Mouse (Mus musculus) liver, adult 2 months (tissue): Measurements from ENCODE around the gene Gm21860. TPM values are rescaled to one million over a fixed set of nuclear protein-coding genes. Genes with fewer than 3 reads are reported as not detected.
A peak's percentile ranks its signal among the peaks of the same experiment; 100 is the strongest.
"Not testable (repeated sequence)": the region's sequence is repeated elsewhere in the genome, so short reads cannot be mapped to it uniquely, and the experiment has no call there.

ENCODE experiments used
- DNase-seq: peaks from one replicate; pipeline ENCODE4 v3.0.0-alpha.2; 2011; ENCODE audit warnings: low read depth, low spot score; ENCODE audit errors: extremely low read depth
- H3K27ac ChIP-seq: fragments of 200-500 bp; replicated peaks from 2 replicates; pipeline ENCODE4 v1.5.1; 2012; ENCODE audit warnings: low read depth, mild to moderate bottlenecking, control low read depth, inconsistent platforms, low read length; ENCODE audit not compliant: insufficient read depth
- H3K27me3 ChIP-seq: fragments of 200-500 bp; 2 replicates; pipeline ENCODE4 v1.6.1; 2012; ENCODE audit warnings: mild to moderate bottlenecking, moderate library complexity, low read length, inconsistent platforms; ENCODE audit not compliant: control insufficient read depth, insufficient read depth
- H3K36me3 ChIP-seq: fragments of 200-500 bp; 2 replicates; pipeline ENCODE4 v1.6.1; 2012; ENCODE audit warnings: low read length, inconsistent platforms; ENCODE audit not compliant: control insufficient read depth, insufficient read depth
- H3K4me1 ChIP-seq: fragments of 200-500 bp; 2 replicates; pipeline ENCODE4 v1.6.1; 2011; ENCODE audit warnings: low read length; ENCODE audit not compliant: control insufficient read depth, insufficient read depth
- H3K4me3 ChIP-seq: fragments of 200-500 bp; 2 replicates; pipeline ENCODE4 v1.5.1; 2011; ENCODE audit warnings: low read depth, mild to moderate bottlenecking, control low read depth, low read length, moderate library complexity; ENCODE audit not compliant: insufficient read depth
- H3K79me2 ChIP-seq: fragments of 200-500 bp; 2 replicates; pipeline ENCODE4 v1.6.1; 2012; ENCODE audit warnings: inconsistent platforms, mild to moderate bottlenecking, low read length, moderate library complexity; ENCODE audit not compliant: control insufficient read depth, insufficient read depth
- H3K9ac ChIP-seq: fragments of 200-500 bp; 2 replicates; pipeline ENCODE4 v1.6.1; 2012; ENCODE audit warnings: low read depth, mild to moderate bottlenecking, control low read depth, inconsistent platforms, low read length
- CTCF ChIP-seq: fragments of 200-500 bp; IDR thresholded peaks from 2 replicates; pipeline ENCODE4 v1.5.1; 2011; ENCODE audit warnings: low read depth, low read length, control low read depth
- POLR2A ChIP-seq: fragments of 200-500 bp; IDR thresholded peaks from 2 replicates; pipeline ENCODE4 v1.6.1; 2011; ENCODE audit warnings: low read length, control low read depth; ENCODE audit not compliant: insufficient read depth; ENCODE audit errors: extremely low read depth
- WGBS: fragments of 180-500 bp; shearing (Covaris S2); methylation state at CpG from one replicate; pipeline ENCODE4 v1.1.7; 2018; 5-methylcytosine and 5-hydroxymethylcytosine counted together
- polyA plus RNA-seq: library from polyadenylated mRNA; depleted of rRNA; stranded (reverse); fragments of >200 nt; gene quantifications from 2 replicates; pipeline ENCODE4 v1.2.3, GENCODE M21; 2012
- total RNA-seq: library from RNA; depleted of rRNA; stranded (reverse); fragments of >200 nt; gene quantifications from 2 replicates; pipeline ENCODE4 v1.2.3, GENCODE M21; 2014

Gene Gm21860
- total and polyA plus RNA-seq, 2 experiments: not detected

DNA sequence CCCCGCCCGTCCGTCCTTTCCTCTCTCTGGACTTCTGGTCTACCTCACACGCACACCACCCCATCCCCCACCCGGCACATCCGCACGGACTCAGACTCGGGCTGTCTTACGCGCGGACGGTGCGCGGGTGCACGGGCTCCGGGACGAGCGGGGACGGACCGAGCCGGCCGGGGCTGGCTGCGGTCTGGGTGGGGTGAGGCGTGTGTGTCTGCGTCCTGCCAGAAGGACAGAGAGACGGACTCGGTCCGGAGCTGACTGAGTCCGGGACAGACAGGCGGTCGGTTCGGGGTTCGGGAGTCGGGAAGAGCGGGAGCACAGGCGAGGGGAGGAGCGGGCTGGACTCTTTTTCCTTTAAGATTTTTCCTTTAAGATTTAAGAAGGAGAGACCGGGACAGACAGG lies 13.6 kb downstream of the Gm21860 start:
- not testable (repeated sequence) for DNase-seq, H3K27ac ChIP-seq, H3K27me3 ChIP-seq, H3K9ac ChIP-seq, H3K4me3 ChIP-seq, H3K79me2 ChIP-seq, H3K4me1 ChIP-seq
- 76% methylated on average over 38 of the region's 38 CpGs for WGBS
- H3K36me3 ChIP-seq: peaks cover 16% of the 10 kb centered on the region

DNA sequence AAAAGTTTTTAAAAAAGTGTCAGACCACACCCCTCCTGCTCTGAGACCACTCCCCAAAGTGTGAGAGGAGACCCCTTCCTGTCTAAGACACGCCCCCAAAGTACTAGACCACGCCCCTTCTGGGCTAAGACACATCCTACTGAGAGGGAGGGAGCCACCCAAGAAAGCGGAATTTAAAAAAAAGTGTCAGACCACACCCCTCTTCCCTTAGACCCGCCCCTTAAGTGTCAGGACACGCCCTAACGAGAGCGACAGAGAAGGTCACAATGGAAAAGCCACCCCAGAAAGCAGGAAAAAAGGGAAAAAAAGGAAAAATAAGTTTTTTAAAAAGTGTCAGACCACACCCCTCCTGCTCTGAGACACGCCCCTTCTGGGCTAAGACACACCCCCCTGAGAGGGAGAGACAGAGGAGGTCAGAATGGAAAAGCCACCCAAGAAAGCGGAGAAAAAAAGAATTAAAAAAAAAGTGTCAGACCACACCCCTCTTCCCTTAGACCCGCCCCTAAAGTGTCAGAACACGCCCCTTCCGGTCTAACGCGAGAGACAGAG lies 14.5 kb downstream of the Gm21860 start:
- 47% methylated on average over 14 of the region's 14 CpGs for WGBS
- Histone ChIP-seq H3K4me1 (no peaks in the 10 kb centered on the region), H3K4me3 (no peak overlapping the region), H3K79me2 (no peaks in the 10 kb centered on the region), H3K27ac (no peak overlapping the region), H3K9ac (no peak overlapping the region), H3K36me3 (peaks cover 16% of the 10 kb centered on the region), H3K27me3 (0 out of 2 replicates have a peak, but pooled peaks cover 2% of the 10 kb centered on the region)
- peak; percentile 26 for DNase-seq
- no peak for TF ChIP-seq POLR2A
- TF ChIP-seq CTCF: no peak

DNA sequence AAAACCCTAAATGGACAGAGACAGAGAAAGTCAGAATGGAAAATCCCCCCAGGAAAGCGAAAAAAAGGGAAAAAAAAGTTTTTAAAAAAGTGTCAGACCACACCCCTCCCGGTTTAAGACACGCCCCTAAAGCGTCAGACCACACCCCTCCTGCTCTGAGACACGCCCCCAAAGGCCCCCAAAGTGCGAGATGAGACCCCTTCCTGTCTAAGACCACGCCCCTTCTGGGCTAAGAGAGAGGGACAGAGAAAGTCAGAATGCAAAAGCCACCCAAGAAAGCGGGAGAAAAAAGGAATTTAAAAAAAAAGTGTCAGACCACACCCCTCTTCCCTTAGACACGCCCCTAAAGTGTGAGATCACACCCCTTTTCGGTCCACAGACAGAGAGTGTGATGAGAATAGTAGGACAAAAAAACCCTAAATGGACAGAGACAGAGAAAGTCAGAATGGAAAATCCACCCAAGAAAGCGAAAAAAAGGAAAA lies 15.0 kb downstream of the Gm21860 start:
- 41% methylated on average over 11 of the region's 11 CpGs for WGBS
- peak; percentile 24 for DNase-seq
- not testable (repeated sequence) for H3K79me2 ChIP-seq

DNA sequence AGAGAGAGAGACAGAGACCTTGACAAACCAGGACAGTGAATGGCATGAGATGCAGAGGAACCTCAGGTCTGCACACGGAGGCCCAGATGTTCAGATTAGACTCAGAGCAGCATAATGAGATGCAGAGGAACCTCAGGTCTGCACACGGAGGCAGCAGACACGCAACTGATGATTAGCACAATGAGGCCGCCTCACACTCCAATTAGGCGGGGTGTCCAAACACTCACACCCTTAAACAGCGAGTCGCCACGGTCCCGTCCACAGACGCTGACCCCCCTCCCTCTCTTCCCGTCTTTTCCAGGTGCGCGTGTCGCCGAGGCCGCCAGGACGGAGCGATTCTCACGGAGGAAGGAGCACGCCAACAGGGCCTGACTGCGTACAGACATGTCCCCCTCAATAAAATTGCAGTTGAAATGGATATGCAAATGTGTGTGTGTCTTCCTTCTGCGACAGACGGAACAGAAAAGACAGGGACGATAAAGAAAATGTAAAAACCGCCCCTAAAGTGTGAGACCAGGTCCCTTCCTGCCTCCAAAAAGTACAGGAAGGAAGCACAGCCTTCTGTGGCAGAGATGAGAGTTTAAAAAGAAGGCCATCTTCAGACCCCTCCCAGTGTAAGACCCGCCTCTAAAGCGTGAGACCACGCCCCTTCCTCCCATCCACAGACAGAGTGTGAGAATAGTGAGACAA lies 15.6 kb downstream of the Gm21860 start:
- H3K27me3 ChIP-seq, H3K4me3 ChIP-seq, H3K27ac ChIP-seq, H3K9ac ChIP-seq, H3K79me2 ChIP-seq, H3K4me1 ChIP-seq: not testable (repeated sequence)
- DNase-seq: peak; percentile 24
- H3K36me3 ChIP-seq: peaks cover 14% of the 10 kb centered on the region
- 70% methylated on average over 28 of the region's 28 CpGs for WGBS

More for the DNA sequence above, 15.0 kb downstream of the Gm21860 start:
- H3K4me1 ChIP-seq, H3K27me3 ChIP-seq, H3K27ac ChIP-seq, H3K4me3 ChIP-seq, H3K9ac ChIP-seq: not testable (repeated sequence)
- H3K36me3 ChIP-seq: peaks cover 16% of the 10 kb centered on the region

DNA sequence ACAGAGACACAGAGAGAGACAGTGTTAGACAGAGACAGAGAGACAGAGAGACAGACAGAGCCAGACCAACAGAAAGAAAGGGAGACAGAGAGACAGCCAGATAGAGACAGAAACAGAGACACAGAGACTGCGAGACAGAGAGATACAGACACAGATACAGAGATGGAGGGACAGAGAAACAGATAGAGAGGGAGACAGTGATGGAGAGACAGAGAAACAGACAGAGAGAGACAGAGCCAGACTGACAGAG lies 16.3 kb downstream of the Gm21860 start:
- no peaks in the 10 kb centered on the region for H3K27me3 ChIP-seq
- no peak overlapping the region for H3K4me3 ChIP-seq
- no peak for DNase-seq
- H3K9ac ChIP-seq: no peak overlapping the region
- no peaks in the 10 kb centered on the region for H3K79me2 ChIP-seq
- no CpG with 5 or more reads among the region's 1 CpGs for WGBS
- no peaks in the 10 kb centered on the region for H3K4me1 ChIP-seq
- no peak overlapping the region for H3K27ac ChIP-seq
- peaks cover 14% of the 10 kb centered on the region for H3K36me3 ChIP-seq
- no peak for TF ChIP-seq CTCF
- no peak for TF ChIP-seq POLR2A

DNA sequence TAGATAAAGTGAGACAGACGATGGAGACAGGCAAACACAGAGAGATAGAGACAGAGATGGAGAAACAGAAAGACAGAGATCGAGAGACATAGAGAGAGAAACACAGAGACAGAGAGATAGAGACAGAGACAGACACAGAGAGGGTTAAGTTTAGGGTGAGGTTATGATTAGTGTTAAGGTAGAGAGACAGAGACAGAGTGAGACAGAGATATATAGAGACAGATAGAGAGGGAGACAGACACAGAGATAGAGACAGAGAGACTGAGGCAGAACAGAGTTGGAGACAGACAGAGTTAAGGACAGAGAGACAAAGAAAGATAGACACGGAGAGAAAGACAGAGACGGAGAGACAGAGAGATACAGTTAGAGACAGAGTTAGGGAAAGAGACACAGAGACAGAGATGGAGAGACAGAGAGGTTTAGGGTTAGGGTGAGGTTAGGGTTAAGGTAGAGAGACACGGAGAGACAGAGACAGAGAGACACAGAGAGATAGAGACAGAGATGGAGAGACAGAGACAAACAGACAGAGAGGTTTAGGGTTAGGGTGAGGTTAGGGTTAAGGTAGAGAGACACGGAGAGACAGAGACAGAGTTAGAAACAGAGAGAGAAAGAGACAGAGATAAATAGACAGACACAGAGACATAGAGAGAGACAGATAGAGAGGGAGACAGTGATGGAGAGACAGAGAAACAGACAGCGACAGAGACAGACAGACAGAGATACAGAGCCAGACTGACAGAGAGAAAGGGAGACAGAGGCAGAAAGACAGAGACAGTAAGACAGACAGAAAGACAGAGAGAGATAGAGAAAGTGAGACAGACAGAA lies 16.8 kb downstream of the Gm21860 start:
- Histone ChIP-seq H3K4me1 (no peaks in the 10 kb centered on the region), H3K36me3 (peaks cover 14% of the 10 kb centered on the region), H3K79me2 (no peaks in the 10 kb centered on the region), H3K27me3 (no peaks in the 10 kb centered on the region), H3K27ac (no peak overlapping the region), H3K9ac (no peak overlapping the region), H3K4me3 (no peak overlapping the region)
- TF ChIP-seq POLR2A: no peak
- WGBS: 73% methylated on average over 3 of the region's 7 CpGs
- DNase-seq: peak; percentile 46

DNA sequence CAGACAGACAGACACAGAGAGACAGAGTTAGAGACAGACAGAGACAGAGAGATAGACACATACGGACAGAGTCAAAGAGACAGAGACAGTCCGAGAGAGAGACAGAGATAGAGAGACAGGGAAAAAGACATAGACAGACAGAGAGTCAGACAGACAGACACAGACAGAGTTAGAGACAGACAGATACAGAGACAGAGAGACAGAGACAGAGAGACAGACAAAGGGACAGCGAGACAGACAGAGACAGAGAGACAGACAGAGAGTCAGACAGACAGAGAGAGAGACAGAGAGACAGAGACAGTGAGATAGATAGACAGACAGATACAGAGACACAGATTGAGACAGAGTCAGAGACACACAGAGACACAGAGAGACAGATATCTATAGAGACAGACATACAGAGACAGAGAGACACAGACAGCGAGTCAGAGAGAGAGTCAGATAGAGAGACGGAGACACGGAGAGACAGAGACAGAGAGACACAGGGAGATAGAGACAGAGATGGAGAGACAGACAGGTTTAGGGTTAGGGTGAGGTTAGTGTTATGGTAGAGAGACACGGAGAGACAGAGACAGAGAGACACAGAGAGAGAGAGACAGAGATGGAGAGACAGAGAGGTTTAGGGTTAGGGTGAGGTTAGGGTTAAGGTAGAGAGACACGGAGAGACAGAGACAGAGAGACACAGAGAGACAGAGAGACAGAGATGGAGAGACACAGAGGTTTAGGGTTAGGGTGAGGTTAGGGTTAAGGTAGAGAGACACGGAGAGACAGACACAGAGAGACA lies 18.2 kb downstream of the Gm21860 start:
- DNase-seq: peak; percentile 57
- H3K27ac ChIP-seq, H3K9ac ChIP-seq, H3K27me3 ChIP-seq, H3K4me3 ChIP-seq, H3K4me1 ChIP-seq, H3K79me2 ChIP-seq: not testable (repeated sequence)
- peaks cover 14% of the 10 kb centered on the region for H3K36me3 ChIP-seq
- 74% methylated on average over 6 of the region's 9 CpGs for WGBS

DNA sequence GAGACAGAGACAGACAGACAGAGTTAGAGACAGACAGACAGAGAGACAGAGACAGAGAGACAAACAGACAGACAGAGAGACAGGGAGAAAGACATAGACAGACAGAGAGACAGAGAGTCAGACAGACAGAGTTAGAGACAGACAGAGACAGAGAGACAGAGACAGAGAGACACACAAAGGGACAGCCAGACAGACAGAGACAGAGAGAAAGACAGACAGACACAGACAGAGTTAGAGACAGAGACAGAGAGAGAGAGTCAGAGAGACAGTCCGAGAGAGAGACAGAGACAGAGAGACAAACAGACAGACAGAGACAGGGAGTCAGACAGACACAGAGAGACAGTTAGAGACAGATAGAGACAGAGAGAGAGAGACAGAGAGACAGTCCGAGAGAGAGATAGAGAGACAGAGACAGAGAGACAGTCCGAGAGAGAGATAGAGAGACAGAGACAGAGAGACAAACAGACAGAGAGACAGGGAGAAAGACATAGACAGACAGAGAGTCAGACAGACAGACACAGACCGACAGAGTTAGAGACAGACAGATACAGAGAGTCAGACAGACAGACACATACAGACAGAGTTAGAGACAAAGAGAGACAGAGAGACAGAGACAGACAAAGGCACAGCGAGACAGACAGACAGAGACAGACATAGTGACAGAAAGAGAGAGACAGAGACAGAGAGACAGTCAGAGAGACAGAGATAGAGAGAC lies 19.3 kb downstream of the Gm21860 start:
- DNase-seq: peak; percentile 58
- H3K4me1 ChIP-seq, H3K27me3 ChIP-seq, H3K9ac ChIP-seq, H3K4me3 ChIP-seq, H3K27ac ChIP-seq, H3K79me2 ChIP-seq: not testable (repeated sequence)
- H3K36me3 ChIP-seq: peaks cover 13% of the 10 kb centered on the region
- 71% methylated on average over 5 of the region's 5 CpGs for WGBS
